Mouse (Mus musculus): ENCODE measurements around the gene Il13ra2.
"Not testable (repeated sequence)": the region's sequence is repeated elsewhere in the genome, so short reads cannot be mapped to it uniquely, and the experiment has no call there.

Il13ra2 gene

GRCm38 (mm10) chrX:147429129-147429528 is at the start of gene Il13ra2:
Gene Il13ra2, minus strand, starts transcription at chrX:147429192.
- ATAC-seq (ENCODE audit: insufficient number of reproducible peaks, low FRiP score, low TSS enrichment) = no peak

GRCm38 (mm10) chrX:147453610-147454009 is 24.6 kb upstream of the Il13ra2 start, which contains the start of gene Vmn1r239-ps:
Gene Vmn1r239-ps, minus strand, starts transcription at chrX:147453710.
- ATAC-seq (ENCODE audit: insufficient number of reproducible peaks, low FRiP score, low TSS enrichment) = not testable (repeated sequence)

- ATAC-seq (ENCODE audit: insufficient number of reproducible peaks, low FRiP score, low TSS enrichment) = no peak
These were observed 14.4 kb upstream of the Il13ra2 start for GRCm38 (mm10) chrX:147443386-147443785.

- no peak for ATAC-seq (ENCODE audit: insufficient number of reproducible peaks, low FRiP score, low TSS enrichment)
These were observed 6.4 kb upstream of the Il13ra2 start for GRCm38 (mm10) chrX:147435400-147435799.

GRCm38 (mm10) chrX:147429753-147430152 is 761 bp upstream of the Il13ra2 start:
- ATAC-seq (ENCODE audit: insufficient number of reproducible peaks, low FRiP score, low TSS enrichment) = no peak

- no peak for ATAC-seq (ENCODE audit: insufficient number of reproducible peaks, low FRiP score, low TSS enrichment)
These were observed 35.5 kb downstream of the Il13ra2 start for GRCm38 (mm10) chrX:147393446-147393845.

GRCm38 (mm10) chrX:147349167-147349566 is 79.8 kb downstream of the Il13ra2 start:
- ATAC-seq (ENCODE audit: insufficient number of reproducible peaks, low FRiP score, low TSS enrichment) = no peak

Measured in cerebellum, adult (tissue).